Mouse (Mus musculus) splenic B cell, adult 2 months (primary cell): ENCODE data around the gene Cep19.
"Not testable (repeated sequence)": the region's sequence is repeated elsewhere in the genome, so short reads cannot be mapped to it uniquely, and the experiment has no call there.

Source experiments
- DNase-seq: peaks from one replicate; pipeline ENCODE4 v3.0.0-alpha.2; 2011; ENCODE audit warnings: low read depth, low spot score
- H3K27me3 ChIP-seq: 2 replicates; pipeline ENCODE4 v1.6.1; 2012; ENCODE audit warnings: mild to moderate bottlenecking, low read length, moderate library complexity, mixed read lengths; ENCODE audit not compliant: control insufficient read depth, poor library complexity, insufficient read depth, severe bottlenecking
- H3K36me3 ChIP-seq: 2 replicates; pipeline ENCODE4 v1.6.1; 2012; ENCODE audit warnings: mild to moderate bottlenecking, low read length, moderate library complexity, mixed read lengths; ENCODE audit not compliant: control insufficient read depth, poor library complexity, insufficient read depth, severe bottlenecking

Gene Cep19

GRCm38 (mm10) chr16:32099638-32100150 is at the start of gene Cep19, which contains the start of gene Pigx:
Gene Cep19, plus strand, starts transcription at chr16:32099800.
Gene Pigx, minus strand, starts transcription at chr16:32099740.
- DNase-seq = peak; percentile 81
- Histone ChIP-seq H3K36me3 (0 out of 2 replicates have a peak, but pooled peaks cover 3% of the 10 kb centered on the region), H3K27me3 (no peaks in the 10 kb centered on the region)

- no peaks in the 10 kb centered on the region for H3K27me3 ChIP-seq
- H3K36me3 ChIP-seq = no peaks in the 10 kb centered on the region
- DNase-seq = no peak
Observed at GRCm38 (mm10) chr16:32058817-32059216, 40.8 kb upstream of the Cep19 start.

DNA sequence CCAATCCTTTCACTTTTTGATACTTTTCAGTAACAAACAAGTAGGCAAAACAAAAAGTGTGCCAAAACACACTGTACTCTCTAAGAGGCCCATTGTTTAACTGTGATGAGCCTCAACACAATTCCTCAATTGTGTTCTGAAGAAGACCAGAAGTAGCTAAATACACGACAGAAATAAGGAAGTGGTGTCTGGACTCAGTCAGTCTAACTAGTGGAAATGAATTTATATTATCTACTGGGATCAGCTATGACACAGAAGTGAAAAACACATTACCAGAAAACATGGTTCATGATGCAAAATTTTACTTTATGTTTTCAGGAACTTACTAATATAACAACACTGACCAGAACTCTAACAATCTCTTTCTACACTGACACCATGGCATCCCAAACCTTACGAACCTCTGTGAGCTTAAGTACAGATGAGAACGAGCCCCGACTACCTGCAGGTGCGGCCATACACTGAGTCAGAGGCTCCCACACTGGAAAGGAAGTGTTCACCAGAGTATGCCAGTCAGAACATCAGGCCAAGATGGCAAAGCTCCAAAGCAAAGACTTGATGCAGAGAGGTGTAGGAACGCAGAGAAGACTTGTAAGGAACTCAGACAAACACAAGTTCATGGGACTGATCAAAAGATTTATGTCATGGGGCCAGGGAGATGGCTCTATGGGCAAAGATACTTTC is 39.6 kb upstream of the Cep19 start:
- H3K36me3 ChIP-seq = no peaks in the 10 kb centered on the region
- peak; percentile 40 for DNase-seq
- no peaks in the 10 kb centered on the region for H3K27me3 ChIP-seq

- DNase-seq = no peak
- Histone ChIP-seq H3K36me3 (no peaks in the 10 kb centered on the region), H3K27me3 (no peaks in the 10 kb centered on the region)
Observed at GRCm38 (mm10) chr16:32062226-32062625, 37.4 kb upstream of the Cep19 start.

- no peaks in the 10 kb centered on the region for H3K27me3 ChIP-seq
- DNase-seq = no peak
- H3K36me3 ChIP-seq = no peaks in the 10 kb centered on the region
Observed at GRCm38 (mm10) chr16:32063900-32064299, 35.7 kb upstream of the Cep19 start.

DNA sequence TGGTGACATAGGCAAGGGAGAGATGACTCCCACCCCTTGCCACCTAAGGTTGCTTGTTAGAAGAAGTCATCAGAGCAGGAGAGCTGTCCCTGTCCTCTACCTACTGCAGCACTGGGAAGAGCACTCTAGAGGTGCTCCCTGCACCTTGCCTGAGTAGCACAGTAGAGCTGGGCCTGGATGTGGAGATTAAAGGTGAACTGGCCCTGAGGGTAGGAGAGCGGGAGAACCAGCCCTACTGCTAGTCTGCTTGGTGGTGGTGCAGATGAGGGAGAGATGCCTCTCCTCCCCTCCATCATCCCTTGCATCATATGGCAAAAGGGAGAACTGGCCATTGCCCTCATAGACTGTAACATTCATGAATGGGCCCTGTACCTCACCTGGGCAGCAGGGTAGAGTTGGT is 32.7 kb upstream of the Cep19 start:
- no peaks in the 10 kb centered on the region for H3K27me3 ChIP-seq
- H3K36me3 ChIP-seq = no peaks in the 10 kb centered on the region
- DNase-seq = no peak

DNA sequence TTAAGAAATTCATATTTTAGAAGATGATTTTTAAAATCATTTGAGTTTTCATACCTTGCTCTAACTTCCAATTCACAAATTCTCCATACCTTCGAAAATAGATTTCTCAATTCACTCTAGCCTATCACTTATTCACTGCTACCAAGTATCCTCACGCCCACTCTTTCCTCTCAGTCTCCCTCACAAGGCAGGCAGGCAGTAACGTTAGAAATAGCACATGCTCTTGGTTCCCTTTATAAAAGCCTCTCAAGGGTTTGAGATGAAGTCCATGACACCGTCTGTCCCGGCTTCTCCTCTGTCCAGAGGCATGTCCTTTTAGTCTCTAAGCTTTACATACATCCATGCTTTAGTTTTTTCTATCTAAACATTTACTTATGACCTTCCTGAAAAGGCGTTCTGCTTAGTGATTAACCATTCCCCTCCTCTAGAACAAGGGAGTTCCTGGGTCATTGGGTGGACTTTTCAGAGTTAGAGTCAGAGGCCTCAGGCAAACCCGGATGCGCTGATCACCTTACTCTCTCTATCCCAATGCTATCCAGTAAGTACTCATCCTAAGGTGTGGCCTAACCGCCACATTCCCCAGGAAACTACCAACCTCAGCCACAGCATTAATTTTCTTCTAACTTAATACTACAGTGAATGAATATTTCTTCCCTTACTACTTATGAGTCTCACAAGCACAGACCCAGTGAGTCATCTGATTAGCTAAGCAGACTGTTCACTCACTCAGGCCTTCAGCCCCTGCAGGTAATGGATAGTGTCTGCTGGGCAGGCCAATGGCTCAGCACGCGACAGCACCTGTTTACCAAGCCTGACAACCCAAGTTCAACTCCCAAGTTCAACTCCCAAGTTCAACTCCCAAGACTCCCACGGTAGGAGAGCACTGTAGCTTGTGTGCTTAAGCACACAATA is 31.0 kb upstream of the Cep19 start:
- Histone ChIP-seq H3K36me3 (no peaks in the 10 kb centered on the region), H3K27me3 (no peaks in the 10 kb centered on the region)
- peak; percentile 38 for DNase-seq

DNA sequence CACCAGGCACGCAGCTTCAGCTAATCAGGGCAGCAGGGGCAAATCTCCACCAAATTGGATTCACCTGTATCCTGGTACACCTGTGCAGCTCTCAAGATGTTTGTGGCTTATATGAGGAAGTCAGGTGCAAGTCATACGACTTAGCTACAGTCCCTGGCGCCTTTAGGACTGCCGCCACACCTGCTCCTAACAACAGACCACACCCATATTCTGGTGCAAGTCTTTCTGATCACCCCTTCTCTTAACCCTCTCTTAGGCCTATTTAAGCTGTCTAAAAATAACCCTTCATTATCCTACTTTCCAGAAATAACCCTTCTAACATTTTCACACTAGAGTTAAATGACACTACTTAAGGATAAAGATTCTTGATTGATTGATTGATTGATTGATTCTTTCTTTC is 29.5 kb upstream of the Cep19 start:
- H3K36me3 ChIP-seq, DNase-seq, H3K27me3 ChIP-seq: not testable (repeated sequence)

DNA sequence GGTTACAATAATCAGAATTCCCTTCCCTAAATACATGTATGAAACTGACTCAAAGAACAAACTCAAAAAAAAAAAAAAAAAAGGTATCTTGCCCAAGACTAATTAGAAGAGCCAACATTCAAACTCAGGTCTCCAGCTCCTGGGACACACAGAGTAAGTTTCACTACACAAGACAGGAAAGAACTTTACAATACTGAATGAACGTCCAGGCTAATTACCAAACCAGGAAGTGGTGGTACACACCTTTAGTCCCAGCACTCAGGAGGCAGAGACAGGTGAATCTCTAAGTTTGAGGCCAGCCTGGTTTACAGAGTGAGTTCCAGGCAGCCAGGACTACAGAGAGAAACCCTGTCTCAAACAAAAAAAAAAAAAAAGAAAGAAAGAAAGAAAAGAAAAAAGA is 23.8 kb upstream of the Cep19 start:
- peak; percentile 18 for DNase-seq

GRCm38 (mm10) chr16:32076406-32076805 is 23.2 kb upstream of the Cep19 start:
- Histone ChIP-seq H3K36me3 (no peaks in the 10 kb centered on the region), H3K27me3 (no peaks in the 10 kb centered on the region)
- no peak for DNase-seq

More for the DNA sequence above, 23.8 kb upstream of the Cep19 start:
- no peaks in the 10 kb centered on the region for H3K27me3 ChIP-seq
- H3K36me3 ChIP-seq = no peaks in the 10 kb centered on the region

GRCm38 (mm10) chr16:32077648-32078407 is 21.8 kb upstream of the Cep19 start:
- Histone ChIP-seq H3K36me3 (no peaks in the 10 kb centered on the region), H3K27me3 (no peaks in the 10 kb centered on the region)
- DNase-seq = peak; percentile 53

DNA sequence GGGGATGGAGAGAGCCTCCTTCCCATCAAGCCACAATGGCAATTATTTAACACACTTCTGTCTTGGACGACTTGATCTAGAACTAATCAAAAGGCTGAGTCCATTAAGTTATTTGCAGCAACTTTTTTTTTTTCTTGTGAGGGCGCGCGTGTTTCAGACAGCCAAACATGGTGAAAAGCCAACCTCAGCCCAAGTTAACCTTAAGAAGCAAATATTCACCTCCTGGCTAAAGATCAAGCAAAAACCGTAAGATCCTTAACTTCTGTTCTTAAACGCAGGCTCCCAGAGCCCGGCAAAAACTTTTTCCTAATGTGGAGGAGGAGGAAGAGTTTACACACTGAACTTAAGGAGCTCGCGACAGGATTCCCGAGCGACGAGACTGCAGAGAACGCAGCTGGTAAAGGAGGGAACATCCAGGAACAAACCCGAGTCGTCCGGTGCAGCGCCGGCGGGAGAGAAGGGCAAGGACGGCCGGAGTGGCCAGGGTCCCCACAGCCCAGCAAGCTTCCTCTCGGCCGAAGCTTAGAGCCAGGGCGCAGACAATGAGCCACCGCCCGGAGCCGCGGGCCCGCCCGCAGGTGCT is 21.1 kb upstream of the Cep19 start:
- no peaks in the 10 kb centered on the region for H3K27me3 ChIP-seq
- DNase-seq = peak; percentile 30
- no peaks in the 10 kb centered on the region for H3K36me3 ChIP-seq

DNA sequence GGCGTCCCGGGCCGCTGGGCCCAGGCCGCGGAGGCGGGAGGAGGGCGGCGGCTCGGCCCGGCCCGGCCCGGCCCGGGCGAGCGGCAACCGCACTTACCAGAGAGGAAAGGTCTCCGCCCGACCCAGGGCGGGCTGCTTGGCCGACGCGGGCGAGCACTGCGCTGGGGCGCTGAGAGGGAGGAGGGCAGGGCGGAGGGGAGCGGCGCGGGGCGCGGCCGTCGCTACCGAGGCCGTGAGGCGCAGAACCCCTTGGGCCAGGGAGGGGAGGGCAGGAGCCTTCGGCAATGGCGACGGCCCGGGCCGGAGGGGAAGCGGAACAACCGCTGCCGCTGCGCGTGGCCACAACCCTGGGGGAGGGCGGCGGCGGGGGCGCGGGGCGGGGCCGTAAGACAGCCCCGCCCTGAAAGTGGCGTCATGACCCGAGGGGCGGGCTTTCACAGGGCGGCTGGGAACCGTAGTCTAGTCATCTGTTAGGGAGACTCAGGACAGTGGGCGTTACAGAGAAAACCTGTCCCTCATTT is 20.5 kb upstream of the Cep19 start, which contains the start of gene Pak2:
Pak2 (minus strand) TSS at position 352 of the 521 bp plus-strand sequence.
- H3K36me3 ChIP-seq = no peaks in the 10 kb centered on the region
- no peaks in the 10 kb centered on the region for H3K27me3 ChIP-seq
- DNase-seq = peak; percentile 92
